Mouse (Mus musculus) liver, postnatal 0 days (tissue): Measurements from ENCODE around the gene Arhgef17. TPM values are rescaled to one million over a fixed set of nuclear protein-coding genes. Genes with fewer than 3 reads are reported as not detected.

Experiments
- ATAC-seq: fragments of 200-750 bp; cut with Nextera tagmentation; 2 replicates; pipeline ENCODE4 v1.8.0; 2017; ENCODE audit warnings: mild to moderate bottlenecking, moderate library complexity
- DNase-seq: peaks from one replicate; pipeline ENCODE4 v3.0.0-alpha.2; 2016
- H3K27ac ChIP-seq: fragments of 300-500 bp; sonication (generic); 2 replicates; pipeline ENCODE4 v1.5.1; 2014; ENCODE audit warnings: antibody characterized with exemption, moderate library complexity, mild to moderate bottlenecking, low read depth
- H3K27me3 ChIP-seq: fragments of 300-500 bp; sonication (generic); 2 replicates; pipeline ENCODE4 v1.6.1; 2014; ENCODE audit warnings: low read length, control low read depth, mixed read lengths; ENCODE audit not compliant: insufficient read depth
- H3K36me3 ChIP-seq: fragments of 300-500 bp; sonication (generic); replicated peaks from 2 replicates; pipeline ENCODE4 v1.6.1; 2014; ENCODE audit warnings: mild to moderate bottlenecking, control low read depth, low read length, moderate library complexity, mixed read lengths; ENCODE audit not compliant: insufficient read depth
- H3K4me1 ChIP-seq: fragments of 300-500 bp; sonication (generic); 2 replicates; pipeline ENCODE4 v1.6.1; 2014; ENCODE audit warnings: antibody characterized with exemption, mild to moderate bottlenecking, control low read depth; ENCODE audit not compliant: insufficient read depth
- H3K4me2 ChIP-seq: fragments of 300-500 bp; sonication (generic); 2 replicates; pipeline ENCODE4 v1.6.1; 2014; ENCODE audit warnings: low read depth, mild to moderate bottlenecking, low read length, moderate library complexity, mixed read lengths
- H3K4me3 ChIP-seq: fragments of 300-500 bp; sonication (generic); 2 replicates; pipeline ENCODE4 v1.5.1; 2014; ENCODE audit warnings: low read depth, low read length
- H3K9ac ChIP-seq: fragments of 300-500 bp; sonication (generic); replicated peaks from 2 replicates; pipeline ENCODE4 v1.6.1; 2014; ENCODE audit warnings: mild to moderate bottlenecking, moderate library complexity
- H3K9me3 ChIP-seq: fragments of 300-500 bp; sonication (generic); 2 replicates; pipeline ENCODE4 v1.6.1; 2016; ENCODE audit warnings: mild to moderate bottlenecking, control low read depth, low read length, mixed read lengths
- CTCF ChIP-seq: sonication (generic); IDR thresholded peaks from 2 replicates; pipeline ENCODE4 v1.5.1; 2016; ENCODE audit warnings: antibody characterized with exemption, low read depth
- EP300 ChIP-seq: IDR thresholded peaks from 2 replicates; pipeline ENCODE4 v1.6.1; 2016; ENCODE audit warnings: antibody characterized with exemption, low read depth, mild to moderate bottlenecking
- WGBS: fragments of 180-500 bp; shearing (Covaris S2); extraction: QIAGEN DNeasy Blood & Tissue Kit; methylation state at CpG from one replicate; pipeline ENCODE4 v1.1.7; 2014; ENCODE audit not compliant: insufficient replicate concordance; 5-methylcytosine and 5-hydroxymethylcytosine counted together
- polyA plus RNA-seq: library from polyadenylated mRNA; unstranded; fragments of >200 nt; fragmentation: Nextera tagmentation; extraction: Ambion mirVana; gene quantifications from 2 replicates; pipeline ENCODE4 v1.2.1, GENCODE M21; 2015

The Arhgef17 gene
- polyA plus RNA-seq, 1 experiment from 2014 or later = 0.35 TPM

GRCm38 (mm10) chr7:100845412-100845811 lies 86.5 kb downstream of the Arhgef17 start:
- peaks cover 32% of the 10 kb centered on the region for H3K36me3 ChIP-seq
- peak overlapping the region; percentile 99 for H3K27ac ChIP-seq
- 7% methylated on average over 1 of the region's 1 CpGs for WGBS
- TF ChIP-seq EP300 (peak; percentile 86), CTCF (no peak)
- peaks cover 39% of the 10 kb centered on the region for H3K4me1 ChIP-seq
- peak overlapping the region; percentile 3; the same call in 1 of the 2 replicates for H3K9ac ChIP-seq
- peak overlapping the region; percentile 62 for H3K4me2 ChIP-seq
- H3K27me3 ChIP-seq = no peaks in the 10 kb centered on the region
- no peak overlapping the region for H3K4me3 ChIP-seq
- DNase-seq (peak; percentile 82), ATAC-seq (peak; percentile 48)
- H3K9me3 ChIP-seq = no peaks in the 10 kb centered on the region

GRCm38 (mm10) chr7:100845026-100845400 lies 86.9 kb downstream of the Arhgef17 start:
- H3K27ac ChIP-seq = peak overlapping the region; percentile 99
- H3K36me3 ChIP-seq = peaks cover 30% of the 10 kb centered on the region
- DNase-seq (no peak), ATAC-seq (no peak)
- no peak overlapping the region for H3K4me3 ChIP-seq
- H3K9ac ChIP-seq = peak overlapping the region; percentile 3; the same call in 1 of the 2 replicates
- H3K4me2 ChIP-seq = peak overlapping the region; percentile 62
- H3K4me1 ChIP-seq = peaks cover 43% of the 10 kb centered on the region
- TF ChIP-seq EP300 (no peak), CTCF (no peak)
- H3K9me3 ChIP-seq = no peaks in the 10 kb centered on the region
- no peaks in the 10 kb centered on the region for H3K27me3 ChIP-seq

- WGBS = 46% methylated on average over 2 of the region's 2 CpGs
- peak; percentile 23; the same call in 1 of the 2 replicates for TF ChIP-seq CTCF
- peak; percentile 99 for TF ChIP-seq EP300
- Histone ChIP-seq H3K9me3 (no peaks in the 10 kb centered on the region), H3K27me3 (no peaks in the 10 kb centered on the region), H3K4me2 (peak overlapping the region; percentile 62), H3K27ac (peak overlapping the region; percentile 99), H3K9ac (peak overlapping the region; percentile 52; the same call in 1 of the 2 replicates), H3K4me1 (peaks cover 48% of the 10 kb centered on the region), H3K4me3 (peak overlapping the region; percentile 7; the same call in 1 of the 2 replicates), H3K36me3 (peaks cover 24% of the 10 kb centered on the region)
- peak; percentile 91 for ATAC-seq
- DNase-seq = peak; percentile 75
Observed at GRCm38 (mm10) chr7:100844385-100845025, 87.4 kb downstream of the Arhgef17 start.

GRCm38 (mm10) chr7:100843866-100844265 lies 88.0 kb downstream of the Arhgef17 start:
- TF ChIP-seq EP300 = no peak
- TF ChIP-seq CTCF = peak; percentile 59
- Histone ChIP-seq H3K4me2 (peak overlapping the region; percentile 62), H3K4me1 (peaks cover 55% of the 10 kb centered on the region), H3K9ac (peak overlapping the region; percentile 52), H3K36me3 (peaks cover 23% of the 10 kb centered on the region), H3K9me3 (no peaks in the 10 kb centered on the region), H3K4me3 (peak overlapping the region; percentile 7; the same call in 1 of the 2 replicates), H3K27ac (peak overlapping the region; percentile 99), H3K27me3 (no peaks in the 10 kb centered on the region)
- WGBS = 51% methylated on average over 2 of the region's 2 CpGs
- ATAC-seq (peak; percentile 75), DNase-seq (peak; percentile 53)

GRCm38 (mm10) chr7:100842175-100842574 lies 89.7 kb downstream of the Arhgef17 start:
- TF ChIP-seq CTCF = no peak
- TF ChIP-seq EP300 = no peak
- WGBS = 87% methylated on average over 5 of the region's 5 CpGs
- no peak overlapping the region for H3K4me3 ChIP-seq
- peaks cover 61% of the 10 kb centered on the region for H3K4me1 ChIP-seq
- peaks cover 10% of the 10 kb centered on the region for H3K36me3 ChIP-seq
- no peak overlapping the region; the same call in 1 of the 2 replicates for H3K27ac ChIP-seq
- no peak overlapping the region for H3K9ac ChIP-seq
- H3K4me2 ChIP-seq = no peak overlapping the region
- H3K27me3 ChIP-seq = no peaks in the 10 kb centered on the region
- ATAC-seq (no peak), DNase-seq (no peak)
- no peaks in the 10 kb centered on the region for H3K9me3 ChIP-seq

GRCm38 (mm10) chr7:100841608-100842007 lies 90.3 kb downstream of the Arhgef17 start:
- H3K4me1 ChIP-seq = peaks cover 58% of the 10 kb centered on the region
- TF ChIP-seq EP300 = no peak
- TF ChIP-seq CTCF = no peak
- no peaks in the 10 kb centered on the region for H3K27me3 ChIP-seq
- DNase-seq (peak; percentile 11), ATAC-seq (no peak)
- no peaks in the 10 kb centered on the region for H3K9me3 ChIP-seq
- peaks cover 11% of the 10 kb centered on the region; the same call in 1 of the 2 replicates for H3K36me3 ChIP-seq
- no peak overlapping the region for H3K4me2 ChIP-seq
- no peak overlapping the region for H3K4me3 ChIP-seq
- no peak overlapping the region for H3K9ac ChIP-seq
- H3K27ac ChIP-seq = no peak overlapping the region
- WGBS = 84% methylated on average over 6 of the region's 6 CpGs

GRCm38 (mm10) chr7:100840906-100841305 lies 91.0 kb downstream of the Arhgef17 start:
- Histone ChIP-seq H3K36me3 (peaks cover 16% of the 10 kb centered on the region; the same call in 1 of the 2 replicates), H3K4me2 (no peak overlapping the region), H3K9me3 (no peaks in the 10 kb centered on the region), H3K4me1 (peaks cover 51% of the 10 kb centered on the region), H3K9ac (0 out of 2 replicates have a peak overlapping the region, but pooled peaks have one; percentile 4), H3K4me3 (no peak overlapping the region), H3K27me3 (no peaks in the 10 kb centered on the region), H3K27ac (no peak overlapping the region)
- ATAC-seq (no peak), DNase-seq (peak; percentile 11)
- WGBS = 68% methylated on average over 1 of the region's 1 CpGs
- TF ChIP-seq EP300 (no peak), CTCF (no peak)
